Mouse (Mus musculus): ENCODE data around the gene Mrs2.

Mrs2 gene

DNA sequence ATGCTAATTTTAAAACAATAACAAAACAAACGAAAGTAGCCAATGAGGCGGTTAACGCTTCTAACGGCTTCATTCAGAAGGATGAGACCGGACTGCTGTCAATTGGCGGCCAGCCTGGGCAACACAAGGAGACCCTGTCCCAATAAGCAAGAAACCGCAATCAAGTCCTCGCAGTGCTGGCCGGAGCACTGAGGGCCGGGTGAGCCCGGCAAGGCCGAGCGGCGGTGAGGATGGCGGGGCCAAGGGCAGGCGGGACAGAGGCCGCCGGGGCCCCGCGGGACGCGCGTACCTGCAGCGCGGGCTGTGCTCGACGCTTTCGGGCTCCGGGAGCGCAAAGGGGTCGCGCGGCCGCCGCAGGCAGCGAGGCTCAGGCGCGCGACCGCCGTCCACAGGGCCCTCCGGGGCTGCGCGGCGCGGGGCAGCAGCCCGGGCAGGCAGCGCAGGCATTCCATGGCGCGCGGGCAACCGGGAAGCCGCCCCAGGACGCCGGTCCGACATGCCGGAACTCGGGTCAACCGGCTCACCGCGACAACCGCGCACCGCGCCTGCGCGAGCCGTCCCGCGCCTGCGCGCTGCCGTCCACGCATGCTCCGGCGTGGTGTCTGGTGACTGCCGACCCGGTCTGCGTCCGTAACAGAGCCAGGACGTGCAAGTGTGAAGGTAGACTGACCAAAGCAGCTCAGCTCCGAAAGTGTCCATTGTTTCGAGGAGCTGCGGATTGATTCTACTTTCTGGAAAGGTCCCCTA, at the start of gene Mrs2:
Gene Mrs2 (minus strand): TSS at position 587 of the 747 bp plus-strand sequence.
- peak; percentile 89 for DNase-seq (ENCODE audit: extremely low spot score)

DNA sequence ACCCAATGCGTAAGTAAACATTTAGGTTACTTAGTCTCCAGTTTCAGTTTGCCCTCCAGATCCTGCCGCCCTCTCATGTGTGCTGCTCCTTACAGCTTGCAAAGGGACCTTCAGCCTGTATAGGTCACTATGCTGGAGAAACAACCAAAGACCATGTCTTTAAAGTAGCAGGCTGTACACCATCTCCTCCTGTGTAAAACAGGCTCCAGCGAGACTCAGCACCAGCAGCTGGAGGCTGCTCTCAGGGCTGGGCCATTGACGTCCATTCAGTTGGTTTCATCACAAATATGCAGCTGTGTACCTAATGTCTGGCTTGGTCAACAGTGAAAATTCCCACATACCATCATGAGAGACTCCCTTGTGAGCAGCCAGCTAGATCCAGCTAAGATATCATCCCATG, 49.6 kb upstream of the Mrs2 start:
- DNase-seq (ENCODE audit: extremely low spot score) = no peak

DNA sequence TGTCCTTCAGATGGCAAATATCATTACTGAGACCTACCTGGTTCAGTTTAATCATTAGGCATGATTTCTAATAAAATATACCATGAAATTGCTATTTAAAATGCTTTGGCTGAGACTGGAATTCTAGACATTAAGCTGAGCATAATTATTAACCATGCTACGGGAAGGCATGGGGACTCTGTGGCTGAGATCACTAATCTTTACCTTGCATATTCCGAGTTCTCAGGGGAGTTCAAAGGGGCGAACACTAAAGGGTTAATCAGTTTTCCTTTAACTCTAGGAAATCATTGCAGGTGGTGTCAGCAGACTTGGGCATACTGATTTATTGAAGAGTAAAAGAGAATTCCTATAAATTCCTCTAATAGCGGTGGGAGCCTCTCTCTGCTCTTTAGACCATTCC, 47.0 kb upstream of the Mrs2 start:
- no peak for DNase-seq (ENCODE audit: extremely low spot score)

GRCm38 (mm10) chr13:25066659-25067058, 46.5 kb upstream of the Mrs2 start:
- no peak for DNase-seq (ENCODE audit: extremely low spot score)

DNA sequence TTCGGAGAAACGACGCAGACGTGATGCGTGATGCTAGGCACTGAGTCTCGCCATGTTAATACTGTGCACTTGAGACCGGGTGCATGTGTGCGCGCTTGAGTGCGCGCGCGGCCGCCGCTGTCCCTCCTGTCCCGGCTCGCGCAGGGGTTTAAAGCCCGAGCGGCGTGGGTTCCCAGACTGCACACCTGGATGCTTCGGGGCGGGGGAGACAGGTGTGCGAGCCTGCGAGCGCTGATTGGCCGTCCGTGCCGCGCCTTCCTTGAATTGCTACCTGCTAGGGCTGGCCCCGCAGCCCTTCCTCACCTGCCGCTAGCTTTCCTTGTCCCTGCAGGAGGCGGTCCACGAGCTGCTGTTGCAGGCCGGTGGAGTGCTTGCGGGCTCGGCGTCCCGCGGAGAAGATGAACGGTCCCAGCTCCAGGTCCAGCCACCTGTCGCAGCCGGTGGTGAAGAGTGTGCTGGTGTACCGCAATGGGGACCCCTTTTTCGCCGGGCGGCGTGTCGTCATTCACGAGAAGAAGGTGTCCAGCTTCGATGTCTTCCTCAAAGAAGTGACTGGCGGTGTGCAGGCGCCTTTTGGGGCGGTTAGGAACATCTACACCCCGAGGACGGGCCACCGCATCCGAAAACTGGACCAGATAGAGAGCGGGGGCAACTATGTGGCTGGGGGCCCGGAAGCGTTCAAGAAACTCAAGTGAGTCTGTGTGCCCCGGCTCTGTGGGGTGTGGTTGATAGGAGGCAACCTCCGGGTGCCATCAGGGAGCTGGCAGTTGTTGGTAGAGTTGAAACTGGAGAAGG, 35.9 kb upstream of the Mrs2 start, which contains the start of gene Dcdc2a:
Gene Dcdc2a (plus strand): TSS at position 132 of the 795 bp plus-strand sequence.
- DNase-seq (ENCODE audit: extremely low spot score) = peak; percentile 32

GRCm38 (mm10) chr13:25055111-25055554, 35.0 kb upstream of the Mrs2 start:
- DNase-seq (ENCODE audit: extremely low spot score) = peak; percentile 87

DNA sequence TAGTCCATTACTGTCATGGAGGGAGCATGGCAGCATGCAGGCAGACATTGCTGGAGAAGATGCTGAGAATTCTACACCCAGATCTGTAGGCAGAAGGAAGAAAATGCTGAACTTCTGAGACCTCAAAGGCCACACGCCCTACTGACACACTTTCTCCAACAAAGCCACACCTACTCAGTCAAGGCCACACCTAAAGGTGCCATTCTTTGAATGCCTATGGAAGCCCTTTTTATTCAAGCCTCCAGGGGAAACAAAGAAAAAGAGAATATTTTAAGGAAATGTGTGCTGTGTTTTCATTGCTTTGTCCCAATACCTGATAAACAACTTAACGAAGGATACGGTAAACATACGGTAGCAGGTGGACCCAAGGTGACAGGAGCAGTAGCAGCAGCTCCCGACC, 32.5 kb upstream of the Mrs2 start:
- DNase-seq (ENCODE audit: extremely low spot score) = no peak

DNA sequence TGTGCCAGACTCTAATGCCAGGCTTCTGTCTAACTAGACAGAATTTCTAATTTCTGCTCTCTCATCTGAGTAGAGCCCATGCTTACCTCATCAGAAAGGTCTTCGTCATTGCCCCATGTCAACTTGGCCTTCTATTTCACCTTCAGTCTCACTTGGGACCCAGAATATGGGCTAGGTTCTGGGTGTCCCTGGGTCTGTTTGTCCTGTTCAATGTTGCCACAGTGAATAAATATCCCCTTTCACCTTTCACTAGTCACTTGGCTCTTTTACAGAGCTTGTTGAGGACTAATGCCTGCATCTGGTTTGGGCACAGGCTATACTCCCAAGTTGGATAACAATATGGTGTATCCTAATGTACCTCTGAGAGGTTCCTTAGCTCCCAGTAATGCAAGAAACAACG, 19.3 kb upstream of the Mrs2 start:
- no peak for DNase-seq (ENCODE audit: extremely low spot score)

GRCm38 (mm10) chr13:25027114-25027425, 6.9 kb upstream of the Mrs2 start:
- DNase-seq (ENCODE audit: extremely low spot score) = no peak

DNA sequence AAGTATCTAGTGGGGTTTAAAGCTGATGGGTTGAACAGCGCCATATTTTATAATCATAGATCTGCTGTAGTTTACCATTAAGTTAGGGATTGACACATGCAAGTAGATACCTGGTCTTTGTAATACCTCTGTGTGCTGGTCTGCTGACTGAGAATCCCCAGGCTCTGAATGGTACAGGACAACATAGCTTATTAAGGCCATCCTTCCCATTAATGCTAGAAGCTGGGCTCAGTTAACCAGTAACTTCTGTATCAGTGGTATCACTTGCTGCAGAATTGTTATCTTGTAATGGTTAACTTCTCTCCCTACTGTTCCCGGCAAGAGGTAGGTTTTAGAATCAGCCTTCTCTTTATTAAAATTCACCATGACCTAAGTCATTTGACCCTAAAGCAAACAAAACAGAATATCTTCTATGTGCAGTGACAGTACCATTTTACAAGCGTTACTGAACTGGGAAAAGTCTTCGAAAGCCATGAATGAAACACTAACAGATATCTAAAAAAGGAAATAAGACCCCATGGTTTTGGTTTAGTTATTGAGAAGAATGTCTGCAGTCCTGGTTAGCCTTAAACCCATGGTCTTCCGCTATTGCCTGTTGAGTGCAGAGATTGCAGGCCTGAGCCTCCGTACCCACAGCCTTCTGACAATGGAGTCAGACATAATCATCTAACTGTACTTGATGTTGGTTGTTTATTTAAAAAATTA, 6.4 kb upstream of the Mrs2 start:
- DNase-seq (ENCODE audit: extremely low spot score) = no peak

DNA sequence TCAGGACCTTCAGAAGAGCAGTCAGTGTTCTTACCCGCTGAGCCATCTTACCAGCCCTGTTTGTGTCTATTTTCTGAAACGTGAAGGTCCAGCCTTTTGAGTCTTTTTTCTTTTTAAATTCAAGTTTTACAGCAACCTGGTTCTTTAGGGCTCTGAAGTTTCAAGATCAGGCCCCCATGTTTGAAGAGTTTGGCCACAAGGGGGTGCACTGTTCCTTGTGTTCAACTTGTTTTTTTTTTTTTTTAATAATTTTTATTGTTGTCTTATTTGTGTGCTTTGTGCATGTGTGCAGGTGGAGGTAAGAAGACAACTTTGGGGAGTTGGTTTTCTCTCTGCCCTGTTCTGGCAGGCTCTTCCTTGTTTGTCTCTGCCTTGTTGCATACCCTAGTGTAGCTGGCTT, 4.5 kb upstream of the Mrs2 start:
- peak; percentile 22 for DNase-seq (ENCODE audit: extremely low spot score)

DNA sequence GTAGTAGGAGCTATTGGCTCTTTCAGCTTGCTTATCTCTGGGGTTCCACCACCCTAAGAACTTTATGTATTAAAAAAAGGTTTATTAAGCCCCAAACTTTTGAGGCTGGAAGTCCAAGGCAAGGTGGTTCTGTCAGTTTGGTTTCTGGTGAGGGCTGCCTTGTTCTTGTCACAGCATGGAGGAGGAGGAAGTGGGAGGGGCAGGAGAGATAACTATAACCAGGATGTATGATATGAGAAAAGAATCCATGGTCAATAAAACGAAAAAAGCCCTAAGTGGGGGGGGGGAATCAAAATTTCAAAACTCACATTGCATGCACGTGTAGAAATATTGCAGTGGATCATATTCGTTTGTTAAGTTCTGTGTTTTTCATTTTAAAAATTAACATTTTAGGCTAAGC, 3.0 kb upstream of the Mrs2 start:
- DNase-seq (ENCODE audit: extremely low spot score) = no peak

- no peak for DNase-seq (ENCODE audit: extremely low spot score)
These were observed 2.2 kb upstream of the Mrs2 start for GRCm38 (mm10) chr13:25022386-25022785.

GRCm38 (mm10) chr13:25020540-25020892, 337 bp upstream of the Mrs2 start:
- no peak for DNase-seq (ENCODE audit: extremely low spot score)

GRCm38 (mm10) chr13:25018316-25018715, 1.9 kb downstream of the Mrs2 start:
- no peak for DNase-seq (ENCODE audit: extremely low spot score)

DNA sequence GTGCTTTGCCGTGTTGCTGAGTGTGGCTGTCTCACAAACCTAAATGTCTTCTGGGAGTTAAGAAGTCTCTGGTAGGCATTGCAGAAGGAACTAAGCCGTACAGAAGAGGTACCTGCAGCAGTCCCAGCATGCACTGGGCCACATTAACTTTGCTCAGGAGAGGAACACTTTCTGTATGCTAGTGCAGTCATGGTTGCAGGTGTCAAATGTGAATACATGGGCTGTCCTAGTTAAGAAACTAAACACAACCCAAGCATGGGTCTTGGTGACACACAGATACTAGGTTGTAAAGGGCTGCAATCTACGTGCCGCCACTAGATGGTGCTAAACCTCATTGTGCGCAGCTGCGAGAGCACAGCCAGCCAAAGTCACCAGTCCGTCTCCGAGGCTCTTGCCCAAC, 13.1 kb downstream of the Mrs2 start:
- no peak for DNase-seq (ENCODE audit: extremely low spot score)

DNA sequence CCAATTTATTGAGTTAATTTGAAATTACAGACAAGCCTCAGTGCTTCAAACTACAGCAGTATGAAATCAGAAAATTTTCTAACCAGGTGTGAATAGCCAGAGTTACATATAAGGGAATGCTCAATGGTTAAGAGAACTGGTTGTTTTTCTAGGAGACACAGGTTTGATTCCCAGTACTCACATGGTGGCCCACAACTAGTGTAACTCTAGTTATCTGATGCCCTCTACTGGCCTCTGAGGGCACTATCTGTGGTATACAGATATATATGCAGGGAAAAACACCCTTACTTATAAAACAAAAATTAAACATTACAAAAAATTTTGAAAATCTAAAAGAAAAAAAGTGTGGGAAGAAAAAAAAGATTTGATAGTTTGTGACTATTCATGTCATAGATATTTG, 17.2 kb downstream of the Mrs2 start:
- DNase-seq (ENCODE audit: extremely low spot score) = no peak

DNA sequence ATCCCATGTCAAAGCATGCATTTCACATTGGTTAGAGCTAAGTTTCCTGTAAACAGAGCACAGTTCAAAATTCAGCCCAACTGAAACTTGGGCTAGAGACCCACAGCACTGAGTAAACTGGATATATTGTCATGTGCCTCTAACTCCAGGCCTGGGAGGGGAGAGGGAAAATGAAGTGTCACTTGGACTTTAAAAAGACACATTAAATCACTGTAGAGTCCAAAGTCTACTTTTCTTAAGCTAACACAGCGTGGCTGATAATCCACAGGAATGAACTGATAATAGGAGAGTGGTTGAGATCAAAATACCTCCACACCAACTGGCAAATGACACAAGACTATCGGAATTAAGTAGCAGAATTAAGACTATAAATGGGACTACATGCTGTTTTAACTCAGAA, 20.6 kb downstream of the Mrs2 start:
- no peak for DNase-seq (ENCODE audit: extremely low spot score)

GRCm38 (mm10) chr13:24993160-24993559, 27.0 kb downstream of the Mrs2 start:
- DNase-seq (ENCODE audit: extremely low spot score) = no peak

DNA sequence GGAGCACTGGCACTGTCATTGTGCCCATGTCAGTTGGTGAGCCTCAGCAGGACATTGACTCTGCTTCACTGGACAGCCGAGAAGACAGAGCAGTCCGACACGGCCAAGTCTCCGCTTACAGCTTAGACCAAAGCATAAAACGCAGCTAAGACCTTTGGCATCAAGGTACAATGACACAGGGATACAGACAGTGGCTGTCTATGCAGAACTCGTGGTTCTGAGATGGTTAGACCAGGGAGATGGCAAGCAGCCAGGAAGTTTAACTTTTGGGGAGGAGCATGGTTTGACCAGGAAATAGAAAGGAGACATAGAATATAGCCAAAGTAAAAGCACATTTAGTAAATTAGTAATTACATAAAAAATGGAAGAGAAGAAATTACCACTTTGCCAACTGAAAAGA, 31.2 kb downstream of the Mrs2 start:
- no peak for DNase-seq (ENCODE audit: extremely low spot score)

DNA sequence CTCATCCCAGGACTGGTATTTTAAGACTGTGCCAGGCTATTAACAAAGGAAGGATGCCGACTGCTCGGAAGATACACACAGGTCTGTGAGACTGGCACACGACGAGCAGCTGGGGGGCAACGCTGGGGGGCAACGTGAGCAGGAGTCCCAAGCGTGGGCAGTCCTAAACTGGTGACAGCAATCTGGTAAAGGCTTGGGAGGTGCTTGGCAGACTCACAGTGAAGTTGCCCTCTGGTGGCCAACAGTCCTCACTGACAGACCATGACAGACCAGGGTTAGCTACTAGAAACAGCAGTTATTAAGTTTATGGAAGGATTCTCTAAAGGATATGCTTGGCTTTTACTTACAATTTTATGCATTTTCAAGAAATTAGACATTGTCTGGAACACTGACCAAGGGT, 31.8 kb downstream of the Mrs2 start:
- DNase-seq (ENCODE audit: extremely low spot score) = peak; percentile 41

DNA sequence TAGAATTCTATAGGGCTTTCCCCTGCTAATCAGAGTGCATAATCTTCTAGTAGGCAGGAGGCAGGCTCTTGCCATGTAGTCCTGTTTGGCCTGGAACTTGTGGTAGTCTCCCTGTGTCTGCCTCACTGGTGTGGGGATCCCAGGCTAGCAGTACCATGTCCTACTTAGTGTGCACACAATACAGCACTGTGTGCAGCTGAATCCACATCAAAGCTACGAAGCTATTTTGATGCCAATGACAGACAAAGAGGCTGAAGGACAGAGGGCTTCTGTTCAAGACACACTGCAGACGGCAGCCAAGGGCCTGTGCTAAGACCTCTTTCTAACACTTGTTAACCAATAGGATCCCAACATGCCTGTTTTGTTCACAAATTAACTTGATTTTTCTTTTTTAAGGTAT, 34.7 kb downstream of the Mrs2 start:
- no peak for DNase-seq (ENCODE audit: extremely low spot score)

GRCm38 (mm10) chr13:24981031-24981430, 39.1 kb downstream of the Mrs2 start:
- DNase-seq (ENCODE audit: extremely low spot score) = no peak
